Mouse (Mus musculus) heart, postnatal 14 days (tissue): ENCODE results near the gene Ppm1h. TPM values are rescaled to one million over a fixed set of nuclear protein-coding genes. Genes with fewer than 3 reads are reported as not detected.

Experiments used
- DNase-seq, 2 experiments: peaks; one replicate each; pipeline ENCODE4 v3.0.0; 2021 to 2022
- intact Hi-C: fragments of 180-260 bp; cut with DNase I; formaldehyde crosslinking; loops from one replicate; pipeline ENCODE4 v1.15.1; 2025
- total RNA-seq, 2 experiments: library from RNA; stranded (reverse); gene quantifications; 2 replicates each; pipeline ENCODE4 v1.2.3; 2021

Ppm1h gene
- total RNA-seq, 2 experiments from 2014 or later = 8.3 to 9.5 TPM

- intact Hi-C loops = loop anchor here (5.0 kb wide), 2 partner anchors 248 to 292 kb away; no protein-coding TSS in a partner anchor
Observed at GRCm38 (mm10) chr10:122800003-122800731, 121.6 kb downstream of the Ppm1h start.

DNA sequence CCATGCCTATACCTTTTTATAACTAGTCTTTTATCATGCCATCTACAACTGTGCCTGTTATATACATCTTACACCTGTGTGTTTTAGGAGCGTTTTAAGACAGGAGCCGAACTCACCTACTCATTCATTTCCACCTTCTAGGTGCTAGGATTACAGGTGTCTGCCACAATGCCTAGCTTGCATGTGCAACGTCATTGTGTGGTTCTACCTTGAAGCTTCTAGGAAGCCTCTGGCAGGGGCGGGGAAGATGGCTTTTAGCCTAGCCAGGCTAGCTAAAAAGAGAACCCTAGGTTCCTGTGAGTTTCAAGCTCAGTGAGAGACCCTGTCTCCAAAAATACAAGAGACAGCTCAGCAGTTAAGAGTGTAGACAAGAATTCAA is 122.2 kb downstream of the Ppm1h start:
- intact Hi-C loops = loop anchor here (5.0 kb wide), 2 partner anchors 248 to 292 kb away; no protein-coding TSS in a partner anchor
- no peak for DNase-seq

More at GRCm38 (mm10) chr10:122800003-122800731, 121.6 kb downstream of the Ppm1h start:
- peak in 1 of 2 experiments; percentile 33 for DNase-seq

DNA sequence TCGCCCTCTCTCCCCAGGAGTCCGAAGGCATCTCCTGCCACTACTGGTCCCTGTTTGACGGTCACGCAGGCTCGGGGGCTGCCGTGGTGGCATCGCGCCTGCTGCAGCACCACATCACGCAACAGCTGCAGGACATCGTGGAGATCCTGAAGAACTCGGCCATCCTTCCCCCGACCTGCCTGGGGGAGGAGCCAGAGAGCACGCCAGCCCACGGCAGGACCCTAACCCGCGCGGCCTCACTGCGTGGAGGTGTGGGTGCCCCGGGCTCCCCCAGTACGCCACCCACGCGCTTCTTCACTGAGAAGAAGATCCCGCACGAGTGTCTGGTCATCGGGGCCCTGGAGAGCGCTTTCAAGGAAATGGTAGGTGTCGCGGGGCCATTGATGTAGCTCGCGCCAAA is 123.7 kb downstream of the Ppm1h start:
- DNase-seq = peak; percentile 16 to 21

DNA sequence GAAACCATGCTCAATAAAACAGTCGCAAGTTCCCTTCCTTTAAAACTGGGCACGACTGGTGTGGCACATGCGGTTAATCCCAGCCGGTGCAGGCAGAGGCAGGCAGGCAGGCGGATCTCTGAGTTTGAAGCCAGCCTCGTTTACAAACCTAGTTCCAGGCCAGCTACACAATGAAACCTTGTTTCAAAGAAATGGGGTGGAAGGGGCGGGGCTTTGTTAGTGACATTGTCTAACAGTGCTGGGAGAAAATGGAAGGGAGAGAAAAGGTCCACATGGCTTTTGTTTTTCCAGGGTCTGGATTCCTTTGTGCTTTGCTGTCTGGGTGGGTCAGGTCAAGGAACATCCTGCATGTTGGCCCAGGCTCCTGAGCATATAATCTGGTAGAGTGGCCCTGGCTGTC is 124.3 kb downstream of the Ppm1h start:
- DNase-seq = no peak
- intact Hi-C loops = loop anchor here (5.0 kb wide), 2 partner anchors 251 to 289 kb away; no protein-coding TSS in a partner anchor

More for the DNA sequence above, 123.7 kb downstream of the Ppm1h start:
- intact Hi-C loops = loop anchor here (5.0 kb wide), 2 partner anchors 250 to 290 kb away; no protein-coding TSS in a partner anchor

DNA sequence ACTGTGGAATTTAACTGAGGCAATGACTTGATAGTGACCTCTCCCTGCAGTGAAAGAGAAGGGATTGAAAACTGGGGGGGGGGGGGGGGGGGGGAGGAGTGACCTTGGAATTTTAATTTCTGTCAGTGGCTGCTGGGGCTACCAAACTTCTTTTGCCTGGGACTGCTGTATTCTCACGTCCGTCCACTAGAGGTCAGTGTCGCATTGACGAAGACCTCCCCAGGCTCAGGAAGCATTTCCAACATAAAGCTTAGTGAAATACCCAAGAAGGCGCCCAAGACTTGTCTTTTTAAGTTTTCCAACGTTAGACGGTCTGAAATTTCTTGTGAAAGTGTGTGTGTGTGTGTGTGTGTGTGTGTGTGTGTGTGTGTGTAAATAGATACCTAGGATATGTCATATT is 125.3 kb downstream of the Ppm1h start:
- peak; percentile 77 to 89 for DNase-seq
- intact Hi-C loops = loop anchor here (1.0 to 5.0 kb wide), 3 partner anchors 200 to 288 kb away; no protein-coding TSS in a partner anchor

DNA sequence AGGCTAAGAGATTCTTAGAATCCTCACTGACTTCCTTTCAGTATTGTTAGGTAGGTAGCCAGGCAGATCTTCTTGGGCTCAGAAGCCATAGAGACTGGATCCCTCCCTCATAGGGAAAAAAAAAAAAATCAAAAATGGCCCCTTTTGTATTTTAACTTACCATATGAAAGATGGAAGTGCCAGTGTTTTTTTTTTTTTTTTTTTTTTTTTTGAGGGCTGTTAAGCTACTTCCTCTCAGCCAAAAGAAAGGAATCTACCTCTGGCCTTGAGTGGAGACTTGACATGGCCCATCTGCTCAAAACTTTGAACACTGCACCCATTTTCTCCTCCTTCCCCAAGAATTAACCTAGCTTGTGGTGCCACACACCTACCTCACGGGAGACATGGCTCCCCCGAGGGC is 127.3 kb downstream of the Ppm1h start:
- intact Hi-C loops = loop anchor here (5.0 kb wide), 1 partner anchor 271 kb away; the partner anchor contains the start of gene Mon2
- DNase-seq = no peak

GRCm38 (mm10) chr10:122807127-122808105 is 128.9 kb downstream of the Ppm1h start:
- intact Hi-C loops = loop anchor here (1.0 to 5.0 kb wide), 3 partner anchors 84 to 270 kb away; partner anchors contain the start of gene Mon2
- peak; percentile 83 to 89 for DNase-seq

DNA sequence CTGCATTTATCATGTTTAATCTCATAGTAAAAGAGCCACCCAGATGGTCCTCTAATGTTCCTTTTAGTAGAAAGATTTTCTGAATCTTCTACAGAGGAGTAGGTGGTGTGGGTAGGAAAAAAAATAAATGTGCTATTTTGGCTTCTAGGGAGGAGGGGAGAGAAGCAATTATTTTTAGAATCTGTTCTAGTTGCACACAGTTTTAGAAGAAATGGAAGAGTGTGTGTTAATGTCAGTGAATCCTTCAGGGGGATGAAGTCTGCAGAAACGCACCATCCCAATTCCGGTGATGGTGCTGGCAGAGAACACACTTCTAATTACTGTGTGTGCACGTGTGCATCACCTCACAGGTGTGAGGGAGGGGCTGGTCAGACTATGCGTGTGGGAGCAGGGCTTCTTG is 129.6 kb downstream of the Ppm1h start:
- DNase-seq = no peak
- intact Hi-C loops = loop anchor here (5.0 kb wide), 1 partner anchor 269 kb away; the partner anchor contains the start of gene Mon2

DNA sequence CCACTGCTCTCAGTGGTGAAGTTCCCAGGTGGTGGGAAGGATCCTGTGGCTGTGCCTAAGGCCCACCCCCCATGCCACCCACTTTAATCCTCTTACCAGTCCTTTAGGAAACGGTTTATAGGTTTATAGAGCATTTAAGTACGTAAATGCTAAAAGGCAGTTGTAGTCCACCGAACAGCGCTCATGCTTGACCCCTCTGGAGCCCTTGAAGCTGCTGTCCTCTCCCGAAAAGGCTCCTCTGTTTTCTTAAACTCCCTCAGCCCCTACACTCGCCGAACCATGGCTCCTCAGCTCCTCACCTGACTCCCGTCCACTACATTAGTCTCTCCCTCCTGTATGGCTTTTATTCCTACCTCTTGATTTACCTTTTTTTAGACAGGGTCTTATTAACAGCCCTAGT is 131.3 kb downstream of the Ppm1h start:
- intact Hi-C loops = loop anchor here (5.0 kb wide), 1 partner anchor 267 kb away; the partner anchor contains the start of gene Mon2
- DNase-seq = no peak

- intact Hi-C loops = no loop called here
- DNase-seq = peak; percentile 57 to 58
Observed at GRCm38 (mm10) chr10:122815094-122815493, 136.5 kb downstream of the Ppm1h start.

- intact Hi-C loops = no loop called here
- no peak for DNase-seq
Observed at GRCm38 (mm10) chr10:122817741-122818140, 139.2 kb downstream of the Ppm1h start.

DNA sequence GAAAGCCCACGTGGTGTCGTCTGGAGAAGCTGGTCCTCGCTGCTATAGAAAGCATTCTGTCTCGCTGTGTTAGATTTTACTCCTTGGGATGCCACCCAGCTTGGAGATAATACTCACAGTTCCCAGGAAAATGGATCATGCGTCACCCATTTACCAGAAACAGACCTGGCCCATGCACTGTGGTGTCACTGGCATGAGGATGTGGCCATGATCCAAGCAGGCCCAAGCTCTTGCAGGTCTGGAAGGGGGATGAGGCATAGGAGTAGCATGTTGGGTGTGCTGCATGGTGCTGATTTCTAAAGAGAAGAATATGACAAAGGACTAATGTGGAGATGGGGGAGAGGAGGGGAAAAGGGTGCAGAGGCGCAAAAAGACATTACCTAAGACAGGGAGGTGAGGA is 141.2 kb downstream of the Ppm1h start:
- no peak for DNase-seq
- intact Hi-C loops = no loop called here

- intact Hi-C loops = no loop called here
- DNase-seq = no peak
Observed at GRCm38 (mm10) chr10:122821549-122821948, 143.0 kb downstream of the Ppm1h start.

DNA sequence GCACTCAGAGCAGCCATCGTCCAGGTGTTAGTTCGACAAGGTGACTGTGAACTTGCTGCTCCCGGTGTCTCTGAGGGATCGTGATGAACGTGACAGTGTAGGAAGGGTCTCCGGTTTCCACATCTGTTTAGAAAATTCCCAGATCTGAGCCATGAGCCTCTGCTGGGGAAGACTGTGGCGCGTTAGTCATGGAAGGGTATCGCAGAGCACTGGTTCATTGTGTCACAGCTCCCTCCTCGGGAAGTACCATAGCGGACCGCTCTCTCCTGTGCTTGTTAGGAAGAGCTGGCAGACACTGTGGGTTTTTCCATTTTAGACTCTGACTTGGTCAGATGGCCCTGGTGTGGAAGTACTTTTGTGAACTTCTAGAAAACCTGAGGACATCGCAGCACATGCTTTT is 145.1 kb downstream of the Ppm1h start:
- DNase-seq = no peak
- intact Hi-C loops = no loop called here

- intact Hi-C loops = no loop called here
- DNase-seq = no peak
Observed at GRCm38 (mm10) chr10:122826696-122827331, 148.3 kb downstream of the Ppm1h start.

DNA sequence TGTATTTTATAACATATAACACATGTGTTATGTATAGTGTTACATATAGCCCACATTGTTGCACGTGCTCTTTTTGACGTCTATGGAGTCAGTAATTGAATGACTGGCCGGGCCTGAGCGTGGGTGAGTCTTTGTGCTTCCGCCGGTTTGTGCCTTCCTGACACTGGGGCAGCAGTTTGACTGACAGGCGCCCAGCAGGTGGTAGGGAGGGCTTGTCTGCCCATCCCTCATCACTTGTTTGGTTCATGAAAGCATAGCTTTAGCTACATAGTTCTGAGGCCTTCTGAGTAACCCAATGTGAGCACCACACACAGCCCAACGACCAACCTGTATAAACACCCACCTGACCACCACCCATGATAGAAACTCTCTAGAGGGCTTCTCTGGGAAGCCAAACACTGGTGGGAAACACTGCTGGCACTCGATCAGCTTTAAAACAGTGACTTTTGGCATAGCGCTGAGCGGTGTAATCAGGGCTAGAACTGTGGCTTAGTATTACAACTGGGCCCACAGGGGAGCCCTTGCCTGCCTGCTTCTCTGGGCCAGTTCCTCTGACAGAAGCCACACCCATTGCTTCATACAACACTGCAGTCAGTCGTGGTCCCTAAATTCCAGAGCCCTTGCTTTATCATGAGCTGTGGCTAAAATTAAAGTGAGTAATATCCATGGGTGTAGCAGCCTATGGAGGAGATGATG is 149.3 kb downstream of the Ppm1h start:
- DNase-seq = no peak
- intact Hi-C loops = no loop called here

DNA sequence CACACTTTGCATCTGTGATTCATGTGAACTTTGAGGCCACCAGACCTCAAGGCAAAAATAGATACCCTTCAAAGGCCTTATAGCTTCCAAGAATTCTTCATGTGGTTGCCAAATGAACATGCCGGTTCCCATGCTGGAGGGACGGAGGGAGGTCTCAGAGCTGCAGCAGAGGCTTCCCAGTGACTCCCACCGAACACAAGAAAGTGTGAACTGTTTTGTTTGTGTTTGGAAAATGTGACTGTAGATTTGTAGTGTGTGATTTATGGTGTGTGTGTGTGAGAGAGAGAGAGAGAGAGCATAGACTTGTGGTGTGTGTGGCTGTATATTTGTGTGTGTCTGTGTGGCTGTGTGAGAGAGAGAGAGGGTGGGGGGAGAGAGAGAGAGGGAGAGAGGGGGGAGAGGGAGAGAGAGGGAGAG is 151.2 kb downstream of the Ppm1h start:
- DNase-seq = peak; percentile 23 to 24
- intact Hi-C loops = no loop called here

GRCm38 (mm10) chr10:122830638-122831037 is 152.1 kb downstream of the Ppm1h start:
- no peak for DNase-seq
- intact Hi-C loops = no loop called here

DNA sequence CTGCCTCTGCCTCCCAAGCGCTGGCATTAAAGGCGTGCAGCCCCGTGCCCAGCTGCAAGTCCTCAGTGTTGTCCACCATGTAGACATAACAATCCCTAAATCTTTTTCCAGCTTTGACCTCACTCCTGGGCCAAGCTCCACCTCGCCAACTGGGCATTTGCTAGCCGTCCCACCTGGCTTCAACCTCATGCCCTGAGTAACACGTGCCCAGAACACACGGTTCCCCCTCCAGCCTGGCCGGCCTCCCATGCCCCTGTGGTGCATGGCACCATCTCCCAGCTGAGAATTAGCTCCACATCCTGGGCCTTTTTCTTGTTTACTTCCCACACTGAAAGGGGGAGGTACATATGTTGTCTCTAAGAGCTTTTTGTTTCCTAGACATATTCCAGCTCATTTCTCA is 163.5 kb downstream of the Ppm1h start:
- intact Hi-C loops = no loop called here
- peak in 1 of 2 experiments; percentile 20 for DNase-seq
